Mouse (Mus musculus) monocyte, adult 59 days (primary cell): ENCODE measurements around the gene Tmub1. TPM values are rescaled to one million over a fixed set of nuclear protein-coding genes. Genes with fewer than 3 reads are reported as not detected.

ENCODE experiments used
- total RNA-seq, 2 experiments: library from RNA; stranded (reverse); gene quantifications; one replicate each; pipeline ENCODE4 v1.2.4; 2023

Gene Tmub1
- total RNA-seq = 10 to 100 TPM; 19.3 to 19.6 TPM

GRCm38 (mm10) chr5:24447624-24448298, at the start of gene Tmub1:
Gene Tmub1 (minus strand): TSS chr5:24447854.

GRCm38 (mm10) chr5:24452030-24452690, 4.5 kb upstream of the Tmub1 start, which contains the start of gene Agap3:
Gene Agap3 (plus strand): TSS chr5:24452177.

GRCm38 (mm10) chr5:24444746-24445427, 2.8 kb downstream of the Tmub1 start, which contains the start of gene Fastk:
Gene Fastk (minus strand): TSS chr5:24445287.

GRCm38 (mm10) chr5:24423129-24424003, 24.3 kb downstream of the Tmub1 start, which contains the start of the genes Cdk5 and Slc4a2:
Gene Cdk5 (minus strand): TSS chr5:24423530.
Gene Slc4a2 (plus strand): TSS chr5:24423837.

GRCm38 (mm10) chr5:24413042-24413693, 34.5 kb downstream of the Tmub1 start, which contains the start of gene Asic3:
Gene Asic3 (plus strand): TSS chr5:24413392.

Other genes starting within 250 kb of the Tmub1 start
- gene Kcnh2, start 96.2 kb downstream of the Tmub1 start, total RNA-seq = not detected
- under 1 TPM; 0.18 to 0.21 TPM for gene Nos3, start 83.0 kb downstream of the Tmub1 start, total RNA-seq
- gene Atg9b, start 55.7 kb downstream of the Tmub1 start, total RNA-seq = 1 to 10 TPM; 1.4 TPM
- gene Abcb8, start 54.2 kb downstream of the Tmub1 start, total RNA-seq = 10 to 100 TPM; 11.2 to 12.7 TPM
- under 1 TPM in 1 of 2 experiments, not detected in 1; 0.26 TPM for gene Asic3, start 34.5 kb downstream of the Tmub1 start, total RNA-seq
- 10 to 100 TPM; 23.1 to 32.0 TPM for gene Cdk5, start 24.3 kb downstream of the Tmub1 start, total RNA-seq
- 10 to 100 TPM; 59.6 to 65.9 TPM for gene Slc4a2, start 24.0 kb downstream of the Tmub1 start, total RNA-seq
- 10 to 100 TPM; 44.0 to 59.8 TPM for gene Fastk, start 2.6 kb downstream of the Tmub1 start, total RNA-seq
- gene Agap3, start 4.3 kb upstream of the Tmub1 start, total RNA-seq = 10 to 100 TPM; 58.6 to 61.2 TPM
- gene Gbx1, start 79.3 kb upstream of the Tmub1 start, total RNA-seq = not detected
- gene Asb10, start 93.1 kb upstream of the Tmub1 start, total RNA-seq = not detected
- not detected for gene 4931409K22Rik, start 109.0 kb upstream of the Tmub1 start, total RNA-seq
- 10 to 100 TPM; 30.4 to 32.8 TPM for gene Abcf2, start 129.6 kb upstream of the Tmub1 start, total RNA-seq
- gene Chpf2, start 138.9 kb upstream of the Tmub1 start, total RNA-seq = 10 to 100 TPM; 29.1 to 31.1 TPM
- not detected for gene Smarcd3, start 176.6 kb upstream of the Tmub1 start, total RNA-seq
- gene Nub1, start 237.7 kb upstream of the Tmub1 start, total RNA-seq = 10 to 100 TPM; 66.8 to 74.7 TPM